Mouse (Mus musculus) cerebellum, adult 18-20 months (tissue): ENCODE measurements around the gene Hoxa2.

Experiments used
- DNase-seq, 2 experiments: peaks; one replicate each; pipeline ENCODE4 v3.0.0; 2021

Gene Hoxa2

GRCm38 (mm10) chr6:52164626-52165440 lies at the start of gene Hoxa2:
Gene Hoxa2 (minus strand): TSS chr6:52164831.
- DNase-seq, result no peak

GRCm38 (mm10) chr6:52214271-52214670 lies 49.6 kb upstream of the Hoxa2 start:
- no peak for DNase-seq

- no peak for DNase-seq
Observed at GRCm38 (mm10) chr6:52213119-52213986, 48.7 kb upstream of the Hoxa2 start, which contains the start of the genes Hoxa3 and Gm28308. Gene Hoxa3 (minus strand): TSS chr6:52213336. Gene Gm28308 (minus strand): TSS chr6:52213339.

- no peak for DNase-seq
Observed at GRCm38 (mm10) chr6:52212556-52213118, 48.0 kb upstream of the Hoxa2 start.

GRCm38 (mm10) chr6:52211961-52212360 lies 47.3 kb upstream of the Hoxa2 start:
- no peak for DNase-seq

- DNase-seq, result peak; percentile 49 to 69
Observed at GRCm38 (mm10) chr6:52211170-52211935, 46.7 kb upstream of the Hoxa2 start.

GRCm38 (mm10) chr6:52209685-52210046 lies 45.0 kb upstream of the Hoxa2 start:
- no peak for DNase-seq

- DNase-seq, result no peak
Observed at GRCm38 (mm10) chr6:52208868-52209684, 44.4 kb upstream of the Hoxa2 start.

- no peak for DNase-seq
Observed at GRCm38 (mm10) chr6:52208072-52208867, 43.6 kb upstream of the Hoxa2 start, which contains the start of gene Hoxa6. Gene Hoxa6 (minus strand): TSS chr6:52208722.

GRCm38 (mm10) chr6:52207684-52207976 lies 43.0 kb upstream of the Hoxa2 start:
- no peak for DNase-seq

- DNase-seq, result no peak
Observed at GRCm38 (mm10) chr6:52206882-52207683, 42.5 kb upstream of the Hoxa2 start.

GRCm38 (mm10) chr6:52205638-52206621 lies 41.3 kb upstream of the Hoxa2 start:
- DNase-seq, result no peak

- no peak for DNase-seq
Observed at GRCm38 (mm10) chr6:52205221-52205620, 40.6 kb upstream of the Hoxa2 start.

GRCm38 (mm10) chr6:52204050-52204752 lies 39.6 kb upstream of the Hoxa2 start, which contains the start of gene Hoxa5:
Gene Hoxa5 (minus strand): TSS chr6:52204587.
- no peak for DNase-seq

- no peak for DNase-seq
Observed at GRCm38 (mm10) chr6:52203371-52204049, 38.9 kb upstream of the Hoxa2 start.

GRCm38 (mm10) chr6:52203121-52203370 lies 38.4 kb upstream of the Hoxa2 start:
- no peak for DNase-seq

- no peak for DNase-seq
Observed at GRCm38 (mm10) chr6:52202362-52203120, 37.9 kb upstream of the Hoxa2 start.
